Mouse (Mus musculus): Measurements from ENCODE around the gene Rps13.
A peak's percentile ranks its signal among the peaks of the same experiment; 100 is the strongest.
"Not testable (repeated sequence)": the region's sequence is repeated elsewhere in the genome, so short reads cannot be mapped to it uniquely, and the experiment has no call there.

The Rps13 gene

DNA sequence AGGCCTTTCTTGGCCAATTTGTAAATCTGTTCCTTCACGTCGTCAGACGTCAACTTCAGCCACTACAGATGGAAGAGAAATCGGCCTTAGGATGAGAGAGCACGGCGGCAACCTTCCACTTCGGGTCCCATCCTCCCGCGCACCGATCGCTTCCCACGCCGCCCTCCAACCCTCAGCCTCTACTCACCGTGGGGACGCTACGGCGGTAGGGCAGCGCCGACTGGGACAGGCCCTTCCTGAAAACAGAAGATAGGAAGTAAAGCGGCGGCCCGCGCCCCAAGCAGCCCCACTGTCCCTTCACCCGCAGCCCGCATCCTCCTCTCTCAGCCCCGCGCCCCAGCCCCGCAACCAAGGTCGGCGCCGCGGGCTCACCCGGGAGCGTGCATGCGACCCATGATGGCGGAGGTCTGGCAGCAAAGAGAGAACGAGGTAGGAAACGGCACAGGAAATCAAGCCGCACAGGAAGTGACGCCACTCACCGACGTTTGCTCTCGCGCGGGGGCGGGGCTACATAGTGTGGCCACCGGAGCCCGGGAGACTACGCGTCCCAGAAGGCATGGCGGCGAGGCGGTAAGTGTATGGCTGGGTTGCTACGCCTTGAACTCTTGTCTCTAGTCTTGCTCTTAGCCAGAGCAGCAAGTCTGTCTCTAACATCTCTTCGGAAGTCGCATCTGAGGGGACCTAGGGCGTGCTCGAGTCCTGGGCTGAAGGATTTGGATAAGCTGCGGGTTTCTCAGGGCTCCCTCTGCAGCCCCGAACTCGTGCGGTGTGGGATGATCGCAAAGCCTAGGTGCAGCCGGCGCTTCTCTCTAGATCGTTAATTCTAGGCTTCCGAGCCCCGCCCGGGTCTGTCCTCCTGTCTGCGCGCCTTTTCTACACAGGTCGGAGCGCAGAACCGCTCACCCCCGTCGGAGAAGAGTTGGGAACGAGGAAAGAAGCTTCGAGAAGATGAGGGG, at the start of gene Rps13:
Gene Rps13, minus strand, starts transcription at position 483 of the 956 bp plus-strand sequence.
- DNase-seq = peak; percentile 97

DNA sequence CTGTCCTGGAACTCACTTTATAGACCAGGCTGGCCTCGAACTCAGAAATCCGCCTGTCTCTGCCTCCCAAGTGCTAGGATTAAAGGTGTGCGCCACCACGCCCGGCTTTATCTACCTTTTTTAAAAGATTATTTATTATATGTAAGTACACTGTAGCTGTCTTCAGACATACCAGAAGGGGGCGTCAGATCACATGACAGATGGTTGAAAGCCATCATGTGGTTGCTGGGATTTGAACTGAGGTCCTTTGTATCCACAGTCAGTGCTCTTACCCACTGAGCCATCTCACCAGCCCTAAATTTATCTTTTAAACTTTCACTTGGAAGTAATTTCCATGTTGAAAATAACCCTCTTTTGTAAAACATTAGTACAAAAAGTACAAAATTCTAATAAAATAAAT, 45.2 kb upstream of the Rps13 start:
- not testable (repeated sequence) for DNase-seq

DNA sequence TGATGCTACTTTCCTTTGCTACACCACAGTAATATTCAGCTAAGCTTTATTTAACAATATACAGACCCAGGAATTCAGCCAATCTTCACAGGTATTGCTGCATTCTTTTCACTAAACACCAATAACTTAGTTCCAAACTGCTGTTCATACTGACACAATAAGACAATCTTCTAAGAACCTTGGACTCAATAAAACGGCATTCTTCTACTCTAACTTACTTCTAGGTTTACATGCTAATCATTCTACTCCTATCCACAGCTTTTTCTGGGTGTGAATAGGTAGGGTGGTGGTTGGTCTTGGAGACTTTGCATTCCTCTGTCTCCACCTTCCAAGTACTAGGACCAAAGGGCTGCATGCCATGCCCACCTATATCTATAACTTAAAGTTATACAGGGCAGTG, 40.3 kb upstream of the Rps13 start:
- DNase-seq = no peak

DNA sequence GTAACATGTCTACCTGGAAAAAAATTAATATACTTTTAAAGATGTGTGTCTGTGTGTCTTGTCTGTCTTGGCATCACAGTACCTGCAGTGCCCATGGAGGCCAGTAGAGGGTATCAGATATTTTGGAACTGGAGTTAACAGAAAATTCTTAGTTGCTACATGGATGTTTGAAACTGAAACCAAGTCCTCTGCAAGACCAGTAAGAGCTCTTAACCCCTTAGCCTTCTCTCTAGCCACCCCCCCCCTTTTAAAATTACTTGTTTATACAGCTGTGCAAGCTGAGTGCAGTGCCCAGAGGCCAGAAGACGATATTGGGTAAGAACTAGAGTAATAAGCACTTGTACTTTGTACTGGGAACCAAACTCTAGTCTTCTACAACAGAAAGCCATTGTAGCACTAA, 2.2 kb upstream of the Rps13 start:
- DNase-seq = peak; percentile 61

DNA sequence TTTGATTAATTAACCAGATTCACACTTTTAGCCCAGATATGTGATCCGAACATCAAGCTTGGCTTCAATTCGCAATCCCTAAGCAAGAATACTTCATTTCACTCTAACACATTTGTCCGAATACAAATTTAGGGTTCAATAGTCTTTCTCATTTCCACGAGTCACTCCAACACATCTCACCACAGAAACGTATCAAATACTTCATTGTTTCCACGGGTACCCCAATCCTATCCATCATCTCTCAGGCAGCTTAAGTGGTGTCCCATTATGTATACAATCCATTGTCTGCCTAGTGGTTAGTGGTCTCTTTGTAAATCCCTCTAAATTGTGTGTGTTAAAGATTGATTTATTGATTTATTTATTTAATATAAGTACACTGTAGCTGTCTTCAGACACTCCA, 1.1 kb upstream of the Rps13 start:
- peak; percentile 35 for DNase-seq

DNA sequence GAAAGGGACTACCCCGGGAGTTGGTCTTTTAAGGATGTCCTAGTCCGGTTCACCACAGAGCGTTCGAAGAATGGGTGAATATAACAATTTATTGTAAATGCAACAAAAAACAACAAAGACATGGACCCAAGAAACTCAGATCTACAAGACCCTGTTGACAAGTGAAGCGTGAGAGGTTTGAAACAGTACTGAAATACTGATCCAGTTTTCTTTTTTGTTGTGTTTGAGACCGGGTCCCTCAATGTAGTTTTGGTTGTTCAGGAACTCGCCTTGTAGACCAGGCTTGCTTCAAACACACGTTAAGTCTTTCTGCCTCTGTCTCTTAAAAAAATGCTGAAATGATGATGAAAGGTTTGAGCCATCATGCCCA, 659 bp upstream of the Rps13 start:
- DNase-seq = peak; percentile 35

DNA sequence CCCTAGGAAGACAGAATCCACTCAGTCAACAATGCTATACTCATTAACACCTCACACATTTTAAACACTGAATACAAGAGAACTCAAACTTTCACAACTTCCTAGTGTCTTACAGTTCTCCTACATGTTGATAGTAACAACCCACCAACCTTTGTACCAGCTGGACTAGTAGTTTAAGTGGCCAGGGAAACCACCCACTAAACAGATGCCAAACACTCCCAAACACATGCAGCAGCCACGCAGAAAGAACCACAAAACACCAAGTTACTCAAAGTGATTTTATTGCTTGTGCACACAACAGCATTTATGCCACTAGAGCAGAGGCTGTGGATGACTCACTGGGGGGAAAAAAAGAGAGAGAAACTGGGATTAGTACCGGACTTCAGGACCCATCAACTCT, 2.7 kb downstream of the Rps13 start:
- DNase-seq = no peak

DNA sequence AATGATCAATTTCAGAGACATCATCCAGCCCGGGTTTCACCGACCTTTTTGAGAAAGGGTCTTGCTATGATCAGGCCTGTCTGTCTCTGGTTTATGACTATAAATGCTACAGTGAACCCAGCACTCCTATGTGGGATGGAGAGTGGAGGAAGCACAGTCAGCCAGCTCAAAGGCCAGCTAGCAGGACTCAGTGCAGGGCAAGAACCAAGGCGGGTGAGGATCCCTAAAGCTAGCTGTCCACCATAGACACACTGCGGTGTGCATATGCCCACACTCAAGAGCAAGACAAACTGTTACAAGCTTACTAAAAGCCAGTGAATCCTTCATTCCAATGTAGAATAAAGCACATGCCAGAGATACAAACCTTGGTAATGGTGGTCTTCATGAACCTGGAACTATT, 4.1 kb downstream of the Rps13 start:
- DNase-seq = no peak

DNA sequence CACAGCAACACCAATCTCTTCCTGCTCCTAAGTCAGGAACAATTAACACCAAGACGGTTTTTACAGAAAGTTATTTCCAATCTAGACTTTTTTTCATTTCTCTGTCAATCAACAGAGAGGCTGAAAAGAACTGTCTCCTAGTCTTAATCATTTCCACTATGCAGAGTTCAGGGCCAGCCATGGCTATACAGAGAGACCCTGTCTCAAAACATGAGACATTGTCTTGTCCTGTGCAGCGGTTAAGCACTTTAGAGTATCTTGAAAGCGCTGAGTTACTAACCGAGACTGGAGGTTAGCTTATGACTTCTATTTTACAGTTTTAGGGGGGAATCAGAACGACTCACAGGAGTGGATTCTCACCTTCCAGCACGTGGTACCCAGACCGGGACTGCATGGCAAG, 5.2 kb downstream of the Rps13 start:
- no peak for DNase-seq

DNA sequence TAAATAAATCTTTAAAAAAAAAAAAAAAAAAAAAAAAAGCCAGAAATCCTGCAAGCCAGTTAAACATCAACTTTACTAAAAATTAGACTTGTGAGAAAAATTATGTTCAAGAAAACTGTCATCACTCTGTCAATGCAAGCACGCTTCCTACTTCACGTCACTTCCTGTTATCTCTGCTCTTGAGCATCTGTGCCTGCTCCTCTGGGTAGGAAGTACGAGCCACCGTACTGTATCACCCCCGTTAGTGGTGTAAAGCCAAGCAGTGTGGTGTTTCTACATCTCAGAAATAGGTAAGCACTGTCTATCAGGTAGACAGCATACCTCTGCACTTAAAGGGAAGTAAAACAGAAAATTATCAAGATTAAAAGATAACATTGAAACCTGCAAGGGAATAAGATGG, 6.1 kb downstream of the Rps13 start:
- DNase-seq = no peak

DNA sequence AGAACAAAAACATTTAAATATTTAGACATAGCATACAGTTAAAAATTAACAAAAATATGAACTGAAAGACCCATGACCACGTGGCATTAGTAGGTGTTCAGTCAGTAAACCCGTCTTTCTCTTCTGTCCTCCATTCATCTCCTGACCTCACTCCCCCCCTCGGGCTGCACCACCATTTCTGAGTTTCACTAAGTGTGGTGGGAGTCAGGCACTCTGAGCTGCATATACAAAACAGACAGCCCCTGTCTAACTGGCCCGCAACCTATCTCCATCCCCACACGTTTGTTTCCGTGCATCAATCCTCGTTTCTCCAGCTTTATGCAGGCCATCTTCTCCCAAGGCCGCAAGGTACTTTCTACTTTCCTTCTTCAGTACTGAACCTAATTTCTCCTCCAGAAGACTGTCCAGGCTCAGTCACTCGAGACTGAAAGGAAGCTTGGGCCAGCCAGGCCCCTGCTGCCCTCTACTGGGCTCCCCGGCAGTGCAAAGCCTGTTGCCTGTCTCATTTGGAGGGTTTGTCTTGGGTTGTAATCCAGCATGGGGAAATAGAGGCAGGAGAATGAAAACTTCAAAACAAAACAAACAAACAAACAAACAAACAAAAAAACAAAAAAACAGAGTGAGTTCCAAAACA, 10.5 kb downstream of the Rps13 start:
- peak; percentile 43 for DNase-seq

DNA sequence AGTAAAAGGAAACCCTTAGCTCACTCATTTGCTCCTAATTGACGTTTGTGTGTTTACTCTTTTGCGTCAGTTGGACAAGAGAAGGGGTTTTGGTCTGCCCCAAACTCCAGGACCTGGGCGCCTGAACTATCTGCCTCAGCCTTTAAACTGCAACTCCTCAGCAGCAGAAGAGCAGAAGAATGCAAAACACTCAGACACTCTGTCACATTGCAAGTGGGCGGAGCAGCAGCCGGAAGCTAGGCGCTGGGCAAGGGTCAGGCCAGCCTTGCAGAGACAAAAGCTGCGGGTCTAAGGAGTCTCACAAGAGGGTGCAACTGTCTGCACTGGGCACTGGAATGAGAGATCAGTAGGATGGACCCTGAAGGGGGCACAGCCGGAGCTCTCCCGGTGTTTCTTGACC, 24.5 kb downstream of the Rps13 start:
- DNase-seq = no peak

DNA sequence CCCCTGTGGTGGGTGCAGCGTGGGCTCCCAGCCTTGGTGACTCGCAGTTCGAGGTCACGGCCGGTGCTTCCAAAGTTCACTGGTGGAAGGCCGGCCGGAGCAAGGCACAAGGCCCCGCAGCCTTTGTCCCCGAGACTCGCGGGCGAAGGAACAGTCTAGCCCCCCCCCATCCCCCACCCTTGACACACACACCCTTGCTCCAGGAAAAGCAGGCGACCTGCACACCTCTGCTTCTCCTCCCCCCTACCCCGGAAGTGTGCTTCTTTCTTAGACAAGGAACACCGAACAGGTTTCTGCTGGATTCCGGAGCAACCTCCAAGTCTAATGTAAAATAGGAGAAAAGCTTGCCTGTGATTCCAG, 25.4 kb downstream of the Rps13 start:
- DNase-seq = no peak

DNA sequence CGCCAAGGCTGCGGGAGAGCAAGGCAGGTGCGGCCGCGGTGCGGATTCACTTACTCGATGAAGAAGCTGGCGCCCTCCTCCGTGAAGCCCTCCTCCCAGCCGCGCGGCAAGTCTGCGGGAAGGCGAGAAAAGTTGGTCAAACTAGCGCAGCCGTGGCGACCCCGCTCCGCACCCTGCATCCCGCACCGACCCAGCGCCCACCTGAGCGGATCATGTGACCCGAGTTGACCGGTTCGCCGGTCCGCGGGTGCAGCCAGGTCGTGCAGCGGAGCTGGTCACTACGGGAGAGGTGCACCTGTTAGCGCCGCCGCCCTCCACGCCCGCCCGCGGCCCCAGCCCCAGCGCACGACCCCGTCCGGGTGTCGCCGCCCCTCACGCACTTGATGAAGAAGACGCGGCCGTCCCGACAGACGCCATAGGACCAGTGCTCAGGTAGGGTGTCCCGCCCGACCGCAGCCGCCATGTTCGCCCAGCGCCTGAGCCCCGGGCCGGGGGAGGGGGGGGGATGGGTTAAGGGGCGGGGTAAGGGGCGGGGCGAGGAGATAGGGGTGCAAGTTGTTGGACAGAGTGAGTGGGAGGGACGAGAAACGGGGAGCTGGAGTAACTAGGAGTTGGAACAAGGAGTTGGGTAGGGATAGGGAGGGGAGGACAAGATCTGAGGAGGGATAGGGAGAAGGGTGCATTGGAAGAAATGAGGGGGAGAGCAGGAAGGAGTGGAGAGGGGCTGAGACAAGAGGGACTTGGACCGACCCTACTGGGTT, 25.9 kb downstream of the Rps13 start, which contains the start of gene Plekha7:
Gene Plekha7, minus strand, starts transcription at position 506 of the 761 bp plus-strand sequence.
- peak; percentile 24 for DNase-seq

DNA sequence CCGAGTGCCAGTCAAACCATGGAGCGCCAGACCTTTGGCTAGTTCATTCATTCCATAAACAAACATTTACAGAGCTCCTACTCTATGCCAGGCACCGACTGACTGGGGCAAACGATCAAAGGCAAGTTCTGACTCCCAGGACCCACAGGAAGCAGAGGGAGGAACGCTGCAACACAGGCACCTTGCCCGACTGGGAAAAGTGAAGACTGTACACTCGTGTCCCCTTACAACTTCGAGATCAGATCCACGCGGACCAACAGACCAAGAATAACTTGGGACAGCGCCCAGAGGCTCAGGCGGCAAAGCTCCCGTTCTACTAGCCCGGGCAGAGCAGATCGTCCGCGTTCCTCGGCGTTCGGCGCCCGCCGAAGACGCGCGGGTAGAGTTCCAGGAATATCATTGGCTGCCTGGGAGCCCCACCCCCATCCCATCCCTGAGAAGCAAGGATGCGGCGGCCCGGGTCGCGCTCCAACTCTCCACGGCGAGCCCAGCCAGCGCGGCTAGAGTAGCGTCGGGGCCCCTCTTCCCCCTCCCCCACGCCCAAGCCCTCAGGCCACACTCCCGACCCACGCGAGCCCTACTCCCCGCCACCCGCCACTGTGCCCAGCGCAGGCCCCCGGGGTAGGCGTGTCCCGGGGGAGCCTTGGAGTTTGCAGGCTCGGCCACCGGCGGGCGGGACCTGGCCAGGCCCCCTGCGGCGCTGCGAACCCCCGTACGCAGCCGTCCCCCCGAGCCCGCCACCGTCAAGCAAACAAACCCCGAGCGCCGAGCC, 26.7 kb downstream of the Rps13 start:
- peak; percentile 45 for DNase-seq

DNA sequence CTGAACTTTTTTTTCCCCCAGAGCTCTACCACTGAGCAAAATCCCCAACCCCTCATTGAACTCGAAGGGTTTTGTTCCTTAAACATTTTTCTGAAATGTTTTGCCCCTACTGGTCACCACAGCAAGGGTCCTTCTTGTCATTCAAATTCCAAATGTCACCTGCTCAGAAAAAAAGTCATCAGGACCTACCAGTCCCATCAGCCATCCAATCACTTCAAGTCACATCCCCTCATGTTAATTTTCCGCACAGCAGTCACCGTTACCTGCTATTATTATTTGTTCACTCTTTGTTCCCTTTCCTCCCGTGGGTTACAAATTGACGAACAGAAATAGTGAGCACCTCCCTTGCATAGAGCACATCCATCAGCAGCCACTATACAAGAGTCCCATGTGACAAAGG, 27.4 kb downstream of the Rps13 start:
- DNase-seq = no peak

DNA sequence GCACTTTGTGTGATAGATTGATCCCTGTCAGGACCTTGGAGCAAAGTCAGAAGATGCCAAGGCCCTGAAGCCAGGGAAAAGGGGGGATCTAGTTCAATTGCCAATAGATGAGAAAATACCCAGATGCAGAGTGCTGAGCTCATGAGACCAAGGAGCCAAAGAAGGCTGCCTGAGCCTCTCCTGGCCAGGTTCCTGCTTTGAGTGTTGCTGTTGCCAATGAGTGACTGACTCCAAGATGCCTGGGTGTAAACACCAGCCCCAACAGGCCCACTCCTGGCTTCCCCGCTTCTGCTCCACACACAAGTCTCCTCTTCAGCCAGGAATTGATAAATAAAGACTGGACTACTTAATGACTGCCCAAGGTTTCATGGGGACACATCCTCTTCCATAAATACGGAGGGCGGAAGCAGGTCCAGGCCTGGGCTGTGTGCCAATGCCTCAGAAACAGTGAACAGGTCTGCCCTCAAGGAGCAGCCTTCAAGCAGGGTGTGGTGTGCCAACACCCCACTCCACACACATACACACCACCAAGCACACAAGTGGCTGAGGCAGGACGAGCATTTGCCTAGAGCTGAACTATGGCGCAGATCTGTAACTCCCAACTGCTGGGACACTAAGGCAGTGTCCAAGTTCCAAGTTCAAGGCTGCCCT, 32.2 kb downstream of the Rps13 start:
- no peak for DNase-seq

DNA sequence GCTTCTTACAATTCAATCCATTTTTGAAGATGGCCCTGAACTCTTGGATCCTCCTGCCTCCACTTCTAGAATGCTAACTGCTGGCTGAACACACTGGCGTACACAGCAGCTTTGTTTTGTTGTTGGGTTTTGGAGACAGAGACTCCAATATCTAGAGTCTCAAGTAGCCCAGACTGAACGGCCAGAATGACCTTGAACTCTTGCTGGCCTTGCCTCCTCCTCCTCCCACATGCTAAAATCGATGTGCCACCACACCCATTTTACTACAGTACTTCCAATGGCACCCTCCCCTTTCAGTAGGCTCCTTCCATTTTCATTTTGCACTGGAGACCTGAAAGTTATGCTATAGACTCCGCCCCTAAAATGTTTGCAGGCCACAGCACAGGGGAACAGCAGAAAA, 32.9 kb downstream of the Rps13 start:
- no peak for DNase-seq

DNA sequence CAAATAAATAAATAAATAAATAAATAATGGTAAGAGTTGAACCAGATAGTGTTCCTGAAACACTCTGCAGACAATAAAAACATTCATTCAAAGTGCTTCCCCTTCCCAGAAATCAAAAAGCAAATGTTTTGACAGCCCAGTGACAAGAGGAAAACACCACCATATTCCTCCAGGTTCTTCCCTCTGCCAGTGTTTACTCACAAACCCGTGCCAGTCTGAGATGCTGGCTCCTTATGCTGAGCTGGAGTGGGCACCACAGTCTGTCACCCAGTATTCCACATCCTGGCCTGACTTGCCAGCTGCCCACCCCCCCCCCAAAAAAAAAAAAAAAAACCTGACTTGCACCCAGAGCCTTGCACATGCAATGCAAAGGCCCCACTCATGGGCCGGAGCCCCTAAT, 35.1 kb downstream of the Rps13 start:
- no peak for DNase-seq

DNA sequence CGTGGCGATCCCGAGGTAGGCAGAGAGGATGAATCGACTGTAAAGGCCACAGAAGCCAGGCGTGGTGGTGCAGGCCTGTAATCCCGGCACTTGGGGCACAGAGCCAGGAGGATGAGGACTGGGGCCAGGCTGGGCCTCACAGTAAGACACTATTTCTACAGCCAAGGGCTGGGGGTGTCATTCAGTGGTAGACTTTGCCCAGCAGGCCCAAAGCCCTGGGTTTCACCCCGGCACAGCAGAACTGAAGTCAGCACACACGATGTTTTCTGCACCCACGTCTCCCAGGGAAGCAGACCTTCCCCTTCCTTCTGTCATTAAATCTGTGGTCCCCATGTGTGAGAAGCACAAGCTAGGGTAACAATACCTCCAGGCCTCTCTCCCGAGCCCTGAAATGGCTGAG, 35.6 kb downstream of the Rps13 start:
- no peak for DNase-seq

DNA sequence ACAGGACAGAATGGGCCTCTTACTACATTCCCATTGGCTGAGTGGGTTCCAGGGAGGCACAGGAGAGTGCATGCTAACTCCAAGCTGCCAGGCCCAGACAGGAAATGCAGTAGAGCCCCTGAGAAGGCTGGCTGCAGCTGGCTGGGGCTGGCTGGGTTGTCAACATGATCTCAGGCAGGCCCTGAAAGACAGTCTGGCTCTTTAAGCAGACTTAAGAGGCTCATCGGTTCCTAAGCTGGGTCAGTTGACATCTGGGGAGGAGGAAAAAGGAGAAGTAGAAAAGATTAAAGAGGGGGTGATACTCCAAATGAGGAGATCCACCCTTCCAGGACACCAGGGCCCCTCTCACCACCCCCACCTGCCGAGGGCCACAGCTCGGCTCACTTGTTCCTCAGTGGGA, 39.0 kb downstream of the Rps13 start:
- no peak for DNase-seq

DNA sequence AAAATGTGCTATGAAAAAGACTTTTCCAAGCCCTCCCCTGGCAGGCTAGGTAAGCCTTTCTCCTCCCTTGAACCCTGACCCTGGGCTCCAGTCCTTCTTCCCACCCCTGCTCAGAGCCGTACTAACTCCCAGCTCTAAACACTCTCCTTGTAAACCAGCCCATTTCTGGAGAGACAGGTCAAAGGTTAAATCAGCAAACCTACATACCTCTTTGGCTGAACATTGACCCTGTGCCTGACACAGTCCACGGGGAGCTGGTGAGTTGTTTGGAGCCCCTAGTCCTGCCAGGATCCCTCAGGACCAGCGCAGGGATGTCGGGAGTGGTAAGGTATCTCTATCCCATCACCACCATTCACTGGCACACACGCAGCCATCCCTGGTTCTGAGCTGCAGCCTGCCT, 41.6 kb downstream of the Rps13 start:
- DNase-seq = no peak

Measured in cerebellum, adult 9-10 months (tissue).